Mouse (Mus musculus): ENCODE data around the gene Gnl3l. TPM values are rescaled to one million over a fixed set of nuclear protein-coding genes. Genes with fewer than 3 reads are reported as not detected.

Gene Gnl3l
- polyA plus RNA-seq, 1 experiment, result 12.1 TPM

DNA sequence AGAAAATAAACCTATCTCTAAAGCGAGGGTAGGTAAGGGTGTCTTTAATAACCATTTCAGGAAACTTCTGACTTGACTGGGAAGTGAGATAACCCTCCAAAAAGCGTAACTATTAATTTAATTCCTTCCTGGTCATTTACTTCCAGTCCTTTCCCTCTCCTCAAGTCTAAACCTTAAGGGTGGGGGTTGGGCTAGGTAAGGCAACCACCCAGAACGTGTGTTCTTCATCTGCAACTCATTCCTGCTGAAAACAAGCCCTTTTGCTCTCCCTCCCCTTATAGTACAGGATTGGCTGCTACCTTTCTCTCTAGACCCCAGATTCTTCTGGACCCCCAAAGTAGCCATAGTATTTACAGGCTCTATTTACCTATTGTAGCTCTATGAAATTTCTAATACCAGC is 775 bp upstream of the Gnl3l start:
- Histone ChIP-seq H3K27ac (ENCODE audit: control insufficient read depth, insufficient read depth, low read depth, low read length, poor library complexity) (no peak overlapping the region), H3K4me3 (replicated peaks; ENCODE audit: control insufficient read depth, low read depth, low read length) (peak overlapping the region; percentile 63), H3K4me1 (ENCODE audit: control insufficient read depth, insufficient read depth, low read length) (no peaks in the 10 kb centered on the region)
- no peak for TF ChIP-seq POLR2A (IDR thresholded peaks at IDR 0.05; ENCODE audit: borderline replicate concordance, control insufficient read depth, low read depth, low read length)
- no peak for TF ChIP-seq CTCF (IDR thresholded peaks at IDR 0.05; ENCODE audit: control insufficient read depth, insufficient read depth, low read length)
- 4% methylated on average over 3 of the region's 3 CpGs for WGBS

GRCm38 (mm10) chrX:150996775-150997174 is 20.3 kb downstream of the Gnl3l start:
- Histone ChIP-seq H3K4me1 (ENCODE audit: control insufficient read depth, insufficient read depth, low read length) (no peaks in the 10 kb centered on the region), H3K4me3 (replicated peaks; ENCODE audit: control insufficient read depth, low read depth, low read length) (no peak overlapping the region), H3K27ac (ENCODE audit: control insufficient read depth, insufficient read depth, low read depth, low read length, poor library complexity) (no peak overlapping the region)
- TF ChIP-seq POLR2A (IDR thresholded peaks at IDR 0.05; ENCODE audit: borderline replicate concordance, control insufficient read depth, low read depth, low read length) (no peak), CTCF (IDR thresholded peaks at IDR 0.05; ENCODE audit: control insufficient read depth, insufficient read depth, low read length) (no peak)
- WGBS, result 87% methylated on average over 3 of the region's 3 CpGs

- no peak overlapping the region for H3K4me3 ChIP-seq (replicated peaks; ENCODE audit: control insufficient read depth, low read depth, low read length)
- H3K4me1 ChIP-seq (ENCODE audit: control insufficient read depth, insufficient read depth, low read length), result no peaks in the 10 kb centered on the region
- TF ChIP-seq POLR2A (IDR thresholded peaks at IDR 0.05; ENCODE audit: borderline replicate concordance, control insufficient read depth, low read depth, low read length) (no peak), CTCF (IDR thresholded peaks at IDR 0.05; ENCODE audit: control insufficient read depth, insufficient read depth, low read length) (no peak)
- no peak overlapping the region for H3K27ac ChIP-seq (ENCODE audit: control insufficient read depth, insufficient read depth, low read depth, low read length, poor library complexity)
- WGBS, result 31% methylated on average over 1 of the region's 1 CpGs
Measured at GRCm38 (mm10) chrX:150981621-150982020, 35.5 kb downstream of the Gnl3l start.

DNA sequence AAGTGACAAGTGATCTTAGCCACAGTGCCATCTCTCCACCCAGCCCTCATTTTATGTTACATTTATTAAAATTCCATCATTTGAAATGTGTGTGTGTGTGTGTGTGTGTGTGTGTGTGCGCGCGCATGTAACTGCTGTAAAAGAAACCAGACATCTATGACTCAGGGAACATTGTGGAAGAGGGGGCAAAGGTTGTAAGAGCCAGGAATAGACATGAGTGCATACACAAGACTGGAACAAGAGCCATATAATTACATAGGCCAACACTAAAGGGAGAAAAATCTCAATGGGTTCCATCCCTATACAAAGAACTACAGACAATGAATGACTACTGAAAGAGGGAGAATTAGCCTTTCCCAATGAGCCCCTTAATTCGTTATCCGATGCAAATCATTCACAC is 41.7 kb downstream of the Gnl3l start:
- Histone ChIP-seq H3K4me3 (replicated peaks; ENCODE audit: control insufficient read depth, low read depth, low read length) (no peak overlapping the region), H3K4me1 (ENCODE audit: control insufficient read depth, insufficient read depth, low read length) (no peaks in the 10 kb centered on the region), H3K27ac (ENCODE audit: control insufficient read depth, insufficient read depth, low read depth, low read length, poor library complexity) (no peak overlapping the region)
- TF ChIP-seq CTCF (IDR thresholded peaks at IDR 0.05; ENCODE audit: control insufficient read depth, insufficient read depth, low read length) (no peak), POLR2A (IDR thresholded peaks at IDR 0.05; ENCODE audit: borderline replicate concordance, control insufficient read depth, low read depth, low read length) (no peak)
- 94% methylated on average over 5 of the region's 5 CpGs for WGBS

DNA sequence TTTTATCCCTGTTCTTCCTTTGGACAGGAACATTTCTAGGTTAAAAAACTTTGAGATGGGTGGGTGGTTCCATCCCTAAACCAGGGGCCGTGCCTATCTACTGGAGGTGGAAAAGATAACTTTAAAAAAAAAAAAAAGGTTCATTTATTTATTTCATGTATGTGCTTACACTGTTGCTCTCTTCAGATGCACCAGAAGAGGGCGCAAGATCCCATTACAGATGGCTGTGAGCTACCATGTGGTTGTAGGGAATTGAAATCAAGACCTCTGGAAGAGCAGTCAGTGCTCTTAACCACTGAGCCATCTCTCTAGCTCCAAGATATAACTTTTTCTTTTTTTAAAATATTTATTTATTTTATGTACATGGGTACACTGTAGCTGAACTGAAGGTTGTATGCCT is 54.1 kb downstream of the Gnl3l start:
- no peak for TF ChIP-seq POLR2A (IDR thresholded peaks at IDR 0.05; ENCODE audit: borderline replicate concordance, control insufficient read depth, low read depth, low read length)
- TF ChIP-seq CTCF (IDR thresholded peaks at IDR 0.05; ENCODE audit: control insufficient read depth, insufficient read depth, low read length), result no peak
- WGBS, result 30% methylated on average over 2 of the region's 2 CpGs

GRCm38 (mm10) chrX:150960702-150961101 is 56.4 kb downstream of the Gnl3l start:
- no peaks in the 10 kb centered on the region for H3K4me1 ChIP-seq (ENCODE audit: control insufficient read depth, insufficient read depth, low read length)
- no peak overlapping the region for H3K4me3 ChIP-seq (replicated peaks; ENCODE audit: control insufficient read depth, low read depth, low read length)
- 44% methylated on average over 5 of the region's 5 CpGs for WGBS
- H3K27ac ChIP-seq (ENCODE audit: control insufficient read depth, insufficient read depth, low read depth, low read length, poor library complexity), result no peak overlapping the region
- TF ChIP-seq CTCF (IDR thresholded peaks at IDR 0.05; ENCODE audit: control insufficient read depth, insufficient read depth, low read length) (peak; percentile 26; the same call in 1 of the 2 replicates), POLR2A (IDR thresholded peaks at IDR 0.05; ENCODE audit: borderline replicate concordance, control insufficient read depth, low read depth, low read length) (no peak)

More for the DNA sequence above, 54.1 kb downstream of the Gnl3l start:
- Histone ChIP-seq H3K4me1 (ENCODE audit: control insufficient read depth, insufficient read depth, low read length) (no peaks in the 10 kb centered on the region), H3K27ac (ENCODE audit: control insufficient read depth, insufficient read depth, low read depth, low read length, poor library complexity) (no peak overlapping the region), H3K4me3 (replicated peaks; ENCODE audit: control insufficient read depth, low read depth, low read length) (no peak overlapping the region)

DNA sequence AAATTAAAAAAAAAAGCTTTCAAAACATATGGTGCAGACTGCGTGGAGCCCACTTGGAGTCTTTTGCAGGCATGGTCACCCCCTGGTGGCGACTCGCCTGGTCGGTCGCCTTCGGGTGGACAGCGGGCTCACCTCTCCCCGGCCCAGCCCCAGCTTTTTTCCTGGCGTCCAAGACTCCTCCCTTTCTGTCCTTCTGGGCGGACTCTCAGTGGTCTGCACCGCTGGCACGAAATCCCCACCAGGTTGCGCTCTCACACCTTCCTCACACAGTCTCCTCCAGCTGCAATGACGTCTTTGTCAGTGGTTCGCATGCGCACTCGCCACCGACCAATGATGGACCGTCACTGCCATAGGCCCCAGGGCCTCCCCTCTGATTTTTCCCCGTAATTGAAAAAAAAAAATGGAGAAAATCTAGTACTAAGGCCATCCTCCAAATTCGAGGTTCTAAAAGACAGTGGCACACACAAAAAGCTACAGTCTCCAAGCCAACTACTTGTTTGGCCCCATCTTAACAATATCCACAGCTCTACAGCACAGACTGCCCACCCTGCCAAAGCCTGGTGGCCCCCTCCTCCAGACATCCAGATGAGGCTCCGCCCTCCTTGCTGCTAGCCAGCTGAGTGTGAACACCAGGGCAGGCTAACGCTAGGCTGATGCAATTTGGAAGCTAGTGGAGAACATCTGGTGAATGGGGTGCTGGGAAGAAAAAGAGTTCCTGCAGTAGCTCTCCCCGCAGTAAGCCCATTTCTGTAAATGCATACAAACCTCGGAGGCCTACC is 60.4 kb downstream of the Gnl3l start:
- WGBS, result 23% methylated on average over 25 of the region's 25 CpGs
- Histone ChIP-seq H3K27ac (ENCODE audit: control insufficient read depth, insufficient read depth, low read depth, low read length, poor library complexity) (no peak overlapping the region), H3K4me1 (ENCODE audit: control insufficient read depth, insufficient read depth, low read length) (no peaks in the 10 kb centered on the region), H3K4me3 (replicated peaks; ENCODE audit: control insufficient read depth, low read depth, low read length) (no peak overlapping the region)
- TF ChIP-seq CTCF (IDR thresholded peaks at IDR 0.05; ENCODE audit: control insufficient read depth, insufficient read depth, low read length), result peak; percentile 27; the same call in 1 of the 2 replicates
- no peak for TF ChIP-seq POLR2A (IDR thresholded peaks at IDR 0.05; ENCODE audit: borderline replicate concordance, control insufficient read depth, low read depth, low read length)

DNA sequence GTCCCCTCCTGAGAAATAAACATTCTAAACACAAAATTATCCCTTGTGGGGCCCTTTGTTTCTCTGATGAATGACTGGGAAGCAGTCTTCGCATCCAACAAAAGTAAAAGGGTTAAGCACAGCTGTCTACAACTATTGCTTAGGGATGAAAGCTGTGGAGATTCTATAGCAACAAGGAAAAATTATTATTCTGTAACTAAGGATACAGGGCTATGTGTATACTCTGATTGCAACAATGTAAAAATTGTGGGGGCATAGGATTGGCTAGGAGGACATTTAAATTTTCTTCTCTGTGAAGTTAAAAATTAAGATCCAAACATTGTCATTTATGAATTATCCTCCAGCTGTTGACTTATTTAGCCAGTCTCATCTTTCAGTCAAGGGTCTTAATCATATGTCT is 61.1 kb downstream of the Gnl3l start:
- H3K4me3 ChIP-seq (replicated peaks; ENCODE audit: control insufficient read depth, low read depth, low read length), result no peak overlapping the region
- no peaks in the 10 kb centered on the region for H3K4me1 ChIP-seq (ENCODE audit: control insufficient read depth, insufficient read depth, low read length)
- TF ChIP-seq POLR2A (IDR thresholded peaks at IDR 0.05; ENCODE audit: borderline replicate concordance, control insufficient read depth, low read depth, low read length) (no peak), CTCF (IDR thresholded peaks at IDR 0.05; ENCODE audit: control insufficient read depth, insufficient read depth, low read length) (no peak)
- 78% methylated on average over 1 of the region's 1 CpGs for WGBS
- no peak overlapping the region for H3K27ac ChIP-seq (ENCODE audit: control insufficient read depth, insufficient read depth, low read depth, low read length, poor library complexity)

All from bone marrow, adult 2 months (tissue).